Mouse (Mus musculus) T-helper 1 cell (primary cell): ENCODE measurements around the gene Zfp109.
"Not testable (repeated sequence)": the region's sequence is repeated elsewhere in the genome, so short reads cannot be mapped to it uniquely, and the experiment has no call there.

Experiments
- in situ Hi-C: fragments of 300-600 bp; cut with MboI, MseI; formaldehyde crosslinking; loops from one replicate; pipeline ENCODE4 v1.15.1; 2025; ENCODE audit warnings: high pct_unique_total_duplicates

The Zfp109 gene

DNA sequence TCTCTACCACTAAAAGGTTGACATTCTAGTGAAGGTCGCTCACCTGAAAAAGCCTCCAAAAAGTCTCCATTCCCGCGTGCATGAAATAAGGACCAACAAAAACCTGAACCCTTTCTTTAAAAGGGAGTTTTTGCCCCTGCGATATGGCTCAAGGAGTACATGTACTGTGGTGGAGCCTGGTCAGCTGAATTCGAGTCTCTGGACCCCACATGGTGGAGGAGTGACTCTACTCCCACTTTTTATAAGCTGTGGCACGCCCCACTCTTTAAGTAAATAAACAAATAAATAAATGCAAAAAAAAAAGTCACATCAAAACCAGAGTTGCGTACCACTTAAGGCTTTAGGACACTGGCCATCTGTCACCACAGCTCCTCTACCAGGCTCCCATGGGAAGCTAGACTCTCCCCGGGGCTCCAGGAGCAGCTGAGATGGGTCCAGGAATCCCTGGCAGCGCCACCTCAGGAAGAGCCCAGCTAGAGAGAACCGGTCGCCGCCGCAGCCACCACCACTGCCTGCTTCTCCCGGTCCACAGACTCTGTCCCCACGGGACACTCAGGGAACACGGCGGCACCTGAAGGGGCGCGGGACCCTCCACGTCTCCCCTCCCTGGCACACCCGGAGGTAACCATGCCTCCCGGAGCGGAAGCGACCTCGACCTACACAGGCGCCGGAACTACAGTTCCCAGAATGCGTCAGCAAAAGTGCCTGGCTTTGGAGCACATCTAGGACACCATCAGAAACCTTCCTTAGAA is at the start of gene Zfp109:
Gene Zfp109, minus strand, starts transcription at position 521 of the 752 bp plus-strand sequence.
- in situ Hi-C loops: no loop called here

DNA sequence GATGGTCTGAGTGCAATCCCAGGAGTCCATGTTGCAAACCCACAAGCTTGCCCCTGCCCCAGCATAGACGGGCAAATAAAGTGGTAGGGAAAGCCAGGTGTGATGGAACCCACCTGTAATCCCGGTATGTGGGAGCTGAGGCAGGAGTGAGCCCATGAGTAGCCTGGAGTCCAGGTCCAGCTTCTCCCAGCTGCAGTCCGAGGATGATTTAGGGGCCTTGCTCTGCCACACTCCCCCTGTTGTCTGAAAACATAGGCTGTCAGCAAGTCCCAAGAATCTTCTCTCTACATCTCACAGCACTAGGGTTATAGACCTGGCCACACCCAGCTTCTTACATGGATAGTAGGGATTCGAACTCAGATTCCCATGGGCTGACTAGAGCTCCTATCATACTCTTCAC is 49.6 kb upstream of the Zfp109 start:
- in situ Hi-C loops: loop anchor here (5.0 kb wide), 1 partner anchor 135 kb away; no protein-coding TSS in a partner anchor

DNA sequence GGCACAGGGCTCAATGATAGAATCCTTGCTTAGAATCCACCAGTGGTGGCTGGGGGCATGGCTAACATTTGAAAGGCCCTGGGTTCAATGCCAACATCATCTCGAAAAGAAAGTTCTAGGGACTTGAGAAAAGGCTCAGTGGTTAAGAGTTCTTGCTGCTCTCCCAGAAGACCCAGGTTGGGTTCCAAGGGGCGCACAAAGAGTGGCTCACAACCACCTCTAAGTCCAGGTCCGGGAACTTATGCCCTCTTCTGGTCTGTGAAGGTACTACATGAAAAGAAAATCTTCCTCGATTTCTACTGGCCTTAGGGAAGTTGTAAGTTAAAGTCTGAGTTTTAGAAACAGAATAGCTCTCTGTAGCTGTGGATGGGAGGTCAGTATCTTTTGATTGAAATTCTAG is 48.7 kb upstream of the Zfp109 start:
- in situ Hi-C loops: loop anchor here (5.0 kb wide), 1 partner anchor 134 kb away; no protein-coding TSS in a partner anchor

DNA sequence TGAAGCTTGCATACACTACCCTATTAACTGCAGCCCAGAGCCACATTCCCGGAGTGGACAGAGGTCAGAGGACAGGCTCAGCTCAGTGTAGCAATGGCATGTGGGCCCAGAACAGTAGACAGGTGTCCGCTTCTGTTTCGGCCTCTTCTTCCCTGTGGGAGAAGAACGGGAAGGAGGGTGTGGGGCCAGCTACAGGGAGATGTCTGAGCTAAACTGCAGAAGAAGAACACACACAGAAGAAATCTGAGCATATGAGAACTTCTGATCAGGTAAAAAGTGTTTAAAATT is 43.4 kb upstream of the Zfp109 start:
- in situ Hi-C loops: no loop called here

DNA sequence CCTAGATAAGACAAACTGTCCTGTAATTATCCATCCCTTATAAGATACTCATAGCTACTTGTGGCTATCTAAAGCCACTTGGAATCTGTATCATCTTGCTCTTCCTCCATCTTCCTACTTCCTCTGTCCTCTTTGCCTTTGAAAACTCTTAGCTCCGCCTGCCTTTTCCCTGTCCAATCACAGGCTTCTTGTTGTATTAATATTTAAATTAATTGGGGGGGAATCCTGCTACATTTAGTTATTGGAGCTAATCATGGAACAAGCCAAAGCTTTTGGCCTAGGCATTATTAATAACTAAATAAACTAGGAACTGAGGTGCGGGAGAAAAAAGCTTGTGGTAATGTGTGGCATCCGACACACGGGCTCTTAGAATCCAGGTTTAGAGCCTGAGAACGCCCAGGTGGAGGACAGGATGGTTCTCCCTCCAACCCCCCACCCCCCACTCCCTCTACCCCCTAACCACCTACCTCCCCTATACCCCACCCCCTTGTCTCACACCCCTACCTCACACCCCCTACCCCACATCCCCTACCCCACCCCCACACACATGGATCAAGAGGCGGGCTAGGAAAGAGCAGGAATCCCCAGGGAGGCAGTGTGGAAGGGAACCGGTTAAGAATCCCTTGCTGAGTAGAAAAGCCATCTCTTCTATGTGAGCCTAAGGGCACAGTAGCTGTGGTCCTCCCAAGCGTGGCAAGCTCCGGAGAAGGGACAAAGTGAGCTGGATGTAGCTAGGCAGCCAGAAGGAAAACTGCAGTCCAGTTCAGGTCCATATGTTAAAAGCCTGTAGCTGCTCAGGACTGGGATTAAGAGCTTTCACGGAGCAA is 42.9 kb upstream of the Zfp109 start:
- in situ Hi-C loops: no loop called here

DNA sequence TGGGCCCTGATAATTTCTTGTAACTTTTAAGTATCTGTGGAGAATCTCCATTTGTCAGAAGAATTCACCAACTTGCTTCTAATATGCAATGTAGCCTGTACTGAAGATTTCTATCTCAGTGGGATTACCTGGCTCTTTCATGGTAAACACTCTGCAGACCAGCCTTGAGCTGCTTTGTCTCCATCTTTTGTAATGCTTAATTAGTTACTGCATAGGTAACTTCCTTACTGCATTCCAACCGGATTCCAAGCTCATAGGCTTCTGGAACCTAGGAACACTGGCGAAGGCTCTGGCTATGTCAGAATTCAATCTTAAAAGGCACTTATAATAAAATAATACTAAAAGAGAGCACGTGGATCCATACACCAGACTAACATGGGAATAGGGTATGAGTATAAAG is 41.4 kb upstream of the Zfp109 start:
- in situ Hi-C loops: not testable (repeated sequence)

DNA sequence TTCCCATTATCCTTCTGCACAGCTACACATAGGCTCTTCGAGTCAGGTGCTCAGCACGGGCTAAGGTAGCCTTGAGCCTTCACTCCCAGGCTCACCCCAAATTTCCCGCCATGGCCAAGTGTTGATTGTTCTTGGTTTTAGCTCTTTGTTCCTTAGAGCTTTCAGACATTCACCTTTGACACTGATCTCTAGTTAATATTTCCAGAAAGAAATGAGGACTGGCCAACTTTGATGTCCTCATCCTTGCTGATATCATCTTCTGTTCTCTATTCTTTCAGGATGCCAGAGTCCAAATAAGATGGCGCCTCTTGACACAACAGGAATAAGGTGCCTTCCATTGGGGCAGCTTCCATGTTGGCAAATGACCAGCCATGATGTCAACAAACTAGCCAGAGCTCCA is 37.1 kb upstream of the Zfp109 start:
- in situ Hi-C loops: no loop called here

DNA sequence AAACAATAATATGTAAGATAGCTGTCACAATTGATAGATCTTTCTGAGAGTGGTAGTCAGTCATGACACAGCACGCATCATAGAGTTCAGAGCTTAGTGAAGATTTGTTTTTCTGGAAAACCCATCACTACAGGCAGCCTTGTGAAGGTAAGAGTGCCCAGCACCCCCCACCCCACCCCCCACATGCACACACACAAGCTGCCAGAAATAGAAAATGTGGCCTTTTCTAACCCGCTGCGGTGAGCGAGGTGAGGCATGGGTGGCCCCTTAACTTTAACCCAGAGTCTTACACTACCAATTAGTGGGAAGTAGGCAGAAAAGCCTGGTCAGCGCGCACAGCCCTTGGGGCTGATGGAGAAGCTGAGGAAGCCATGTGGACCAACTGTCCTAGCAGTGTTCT is 33.8 kb upstream of the Zfp109 start:
- in situ Hi-C loops: no loop called here

DNA sequence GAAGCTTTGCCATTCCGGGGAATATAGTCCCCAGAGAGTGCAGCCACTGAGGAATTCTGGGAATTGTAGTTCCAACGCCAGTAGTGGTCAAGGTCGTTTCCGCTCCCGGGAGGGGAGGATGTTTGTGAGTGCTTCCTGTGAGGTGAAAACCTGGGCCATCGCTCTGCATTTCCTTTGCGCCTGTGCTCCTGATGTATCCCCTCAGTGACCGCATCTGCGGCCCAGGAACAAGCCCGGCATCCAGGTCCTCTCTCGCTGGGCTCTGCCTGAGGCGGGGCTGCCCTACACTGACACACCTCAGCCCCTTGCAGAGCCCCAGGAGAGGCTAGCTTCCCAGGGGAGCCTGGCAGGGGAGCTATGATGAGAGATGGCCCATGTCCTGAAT is 32.9 kb upstream of the Zfp109 start, which contains the start of gene Zfp93:
Gene Zfp93, plus strand, starts transcription at position 133 of the 385 bp plus-strand sequence.
- in situ Hi-C loops: no loop called here

DNA sequence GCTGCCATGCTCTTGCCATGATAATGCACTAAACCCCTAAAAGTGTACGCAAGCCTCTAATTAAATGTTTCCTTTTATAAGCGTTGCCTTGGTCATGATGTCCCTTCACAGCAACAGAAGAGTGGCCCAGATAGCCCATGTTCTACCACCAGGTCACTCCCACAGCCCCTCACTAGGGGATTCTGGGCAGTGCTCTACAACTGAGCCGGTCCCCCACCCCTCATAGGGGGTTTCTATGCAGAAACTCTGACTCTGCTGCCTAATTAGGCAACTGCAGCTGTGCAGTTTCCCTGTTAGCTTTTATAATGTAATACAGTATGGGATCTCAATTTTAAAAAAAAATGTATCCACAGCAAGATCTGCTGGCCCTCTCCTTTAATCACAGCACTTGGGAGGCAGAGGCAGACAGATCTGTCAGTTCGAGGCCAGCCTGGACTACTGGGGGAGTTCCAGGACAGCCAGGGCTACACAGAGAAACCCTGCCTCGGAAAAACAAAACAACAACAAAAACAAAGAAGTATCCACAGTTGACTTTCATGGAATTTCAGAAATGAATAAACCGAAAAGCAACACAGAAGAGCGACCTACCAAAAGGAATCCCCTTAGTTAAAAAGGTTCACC is 32.4 kb upstream of the Zfp109 start:
- in situ Hi-C loops: loop anchor here (5.0 kb wide), 1 partner anchor 57 kb away; the partner anchor contains the start of gene Zfp111

DNA sequence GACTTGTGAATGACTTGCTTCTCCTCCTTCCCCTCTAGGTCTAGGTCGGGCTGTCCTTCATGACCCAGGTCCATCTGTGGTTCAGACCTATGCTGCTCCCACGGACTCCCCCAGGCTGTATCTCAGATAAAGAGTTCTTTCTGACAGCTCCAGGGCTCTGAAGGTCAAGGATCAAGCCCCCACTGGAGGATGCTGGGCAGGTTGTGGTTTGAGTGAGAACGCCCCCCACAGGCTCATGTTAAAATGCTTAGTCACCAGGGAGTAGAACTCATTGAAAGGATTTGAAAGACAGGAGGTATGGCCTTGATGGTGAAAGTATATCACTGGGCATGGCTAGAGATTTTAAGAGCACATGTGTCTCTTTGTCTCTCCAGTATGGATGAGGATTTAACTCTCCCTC is 31.9 kb upstream of the Zfp109 start:
- in situ Hi-C loops: loop anchor here (5.0 kb wide), 1 partner anchor 57 kb away; the partner anchor contains the start of gene Zfp111

DNA sequence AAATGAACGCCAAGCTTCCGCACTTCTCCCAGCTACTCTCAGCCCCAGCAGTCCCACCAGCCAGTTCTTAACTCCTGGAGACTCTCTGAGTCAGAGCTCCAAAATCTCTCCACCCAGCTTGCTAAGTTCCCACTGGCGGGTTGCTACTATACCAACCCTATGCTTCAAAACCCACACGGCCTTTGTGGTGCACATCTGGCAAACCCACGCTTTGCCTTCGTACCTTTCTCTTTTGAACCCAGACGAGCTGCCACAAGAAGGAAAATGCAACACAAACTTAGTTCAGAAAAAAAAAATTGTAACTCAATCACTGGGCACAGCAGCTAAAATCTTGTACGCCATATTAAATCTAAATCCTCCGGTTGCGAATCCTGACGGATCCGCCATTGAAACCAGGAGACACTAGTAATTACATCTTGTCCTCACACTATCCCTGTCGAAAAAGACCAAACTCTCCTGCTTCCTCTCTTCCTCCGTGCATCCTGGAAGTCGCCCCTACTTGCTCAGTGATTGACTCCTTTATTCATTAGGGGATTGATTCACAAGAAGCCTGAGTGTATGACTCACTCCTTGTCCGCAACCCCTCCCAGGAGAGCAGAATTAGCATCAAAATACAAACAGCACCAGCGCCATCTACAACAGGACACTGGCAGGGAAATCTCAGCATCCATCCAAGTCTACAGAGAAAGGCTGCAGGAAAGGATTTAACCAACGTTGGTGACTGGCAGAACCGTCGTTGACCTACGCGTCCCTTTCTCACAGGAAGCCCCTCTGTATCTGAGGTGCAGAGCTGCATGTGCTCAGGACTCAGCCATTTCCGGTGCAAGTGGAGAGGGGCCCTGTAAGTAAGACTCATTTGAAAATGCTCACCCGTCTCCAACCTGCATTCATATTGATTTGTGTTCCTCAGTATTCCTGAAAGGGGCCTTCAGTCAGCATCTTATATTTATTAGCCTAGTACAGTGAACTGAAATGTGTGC is 31.1 kb upstream of the Zfp109 start:
- in situ Hi-C loops: loop anchor here (5.0 kb wide), 1 partner anchor 56 kb away; the partner anchor contains the start of gene Zfp111

DNA sequence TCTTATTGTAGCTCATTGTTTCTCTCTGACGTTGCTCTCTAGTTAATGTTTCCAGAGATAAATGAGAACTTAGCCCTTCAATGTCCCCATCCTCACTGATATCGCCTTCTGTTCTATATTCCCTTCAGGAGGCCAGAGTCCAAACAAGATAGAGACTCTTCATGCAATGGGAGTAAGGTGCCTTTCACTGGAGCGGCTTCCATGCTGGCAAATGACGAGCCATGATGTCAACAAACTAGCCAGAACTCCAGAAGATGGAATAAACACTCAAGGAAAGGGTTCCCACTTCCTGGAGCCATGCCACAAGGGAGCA is 22.6 kb upstream of the Zfp109 start:
- in situ Hi-C loops: no loop called here

DNA sequence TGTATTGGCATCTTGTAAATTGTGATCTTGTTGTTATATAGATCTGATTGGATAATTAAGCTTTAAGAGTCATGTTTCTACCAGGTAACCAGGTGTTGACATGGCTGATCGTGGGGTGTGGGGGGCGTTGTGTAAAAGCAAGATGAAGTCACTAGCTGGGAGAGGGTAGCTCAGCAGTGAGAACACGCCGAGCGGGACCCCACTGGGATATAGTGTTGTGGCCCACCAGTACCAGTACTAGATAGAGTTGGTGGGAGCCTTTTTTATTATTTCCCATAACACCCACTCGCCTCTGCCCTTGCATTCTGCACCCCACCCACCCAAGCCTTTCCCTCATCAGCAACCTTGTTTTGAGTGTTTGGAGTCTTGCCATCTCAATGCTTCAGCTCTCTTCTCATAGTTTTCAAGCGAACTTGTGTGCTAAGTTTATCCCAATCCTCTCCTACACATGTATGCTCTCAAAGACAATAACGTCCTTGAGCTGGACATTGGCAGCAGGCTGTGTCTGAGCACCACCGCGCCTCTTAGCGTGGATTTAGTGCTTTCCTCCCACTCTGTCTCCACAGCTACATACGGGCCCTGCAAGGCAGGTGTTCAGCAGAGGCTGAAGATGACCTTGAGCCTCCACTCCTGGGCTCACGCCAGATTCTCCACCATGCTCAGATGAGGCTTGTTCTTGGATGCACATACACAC is 22.1 kb upstream of the Zfp109 start:
- in situ Hi-C loops: no loop called here

DNA sequence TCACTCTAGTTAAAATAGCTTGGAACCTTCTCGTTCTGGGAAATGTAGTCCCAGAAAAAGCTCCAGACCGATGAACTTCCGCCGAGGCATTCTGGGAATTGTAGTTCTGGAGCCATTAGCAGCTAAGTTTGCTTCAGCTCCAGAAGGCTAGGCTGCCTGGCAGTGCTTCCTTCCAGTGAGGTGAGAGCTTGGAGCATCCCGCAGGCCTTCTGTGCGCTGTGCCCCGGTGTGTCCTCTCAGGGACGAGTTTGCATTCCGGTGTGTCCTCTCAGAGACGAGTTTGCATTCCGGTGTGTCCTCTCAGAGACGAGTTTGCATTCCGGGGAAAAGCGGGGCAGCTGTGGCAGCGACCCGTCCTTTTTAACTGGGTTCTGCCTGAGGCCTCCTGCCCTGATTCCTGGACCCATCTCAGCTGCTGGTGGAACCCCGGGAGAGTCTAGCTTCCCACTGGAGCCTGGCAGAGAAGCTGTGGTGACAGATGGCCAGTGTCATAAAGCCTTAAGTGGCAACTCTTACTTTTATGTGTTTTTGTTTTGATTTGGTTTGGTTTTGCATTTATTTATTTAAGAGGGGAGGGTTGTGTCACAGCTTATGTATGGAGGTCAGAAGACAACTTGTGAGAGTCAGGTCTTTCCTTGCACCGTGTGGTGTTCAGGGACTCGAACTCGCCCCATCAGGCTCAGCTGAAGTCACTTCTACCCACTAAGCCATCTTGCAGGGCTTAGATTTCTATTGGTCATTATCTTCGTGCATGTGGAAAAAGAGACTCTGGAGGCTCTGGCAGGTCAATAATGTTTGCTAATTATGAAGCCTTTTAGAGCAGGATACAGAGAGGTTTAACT is 17.5 kb upstream of the Zfp109 start, which contains the start of gene Zfp108:
Gene Zfp108, plus strand, starts transcription at position 162 of the 842 bp plus-strand sequence.
- in situ Hi-C loops: no loop called here

DNA sequence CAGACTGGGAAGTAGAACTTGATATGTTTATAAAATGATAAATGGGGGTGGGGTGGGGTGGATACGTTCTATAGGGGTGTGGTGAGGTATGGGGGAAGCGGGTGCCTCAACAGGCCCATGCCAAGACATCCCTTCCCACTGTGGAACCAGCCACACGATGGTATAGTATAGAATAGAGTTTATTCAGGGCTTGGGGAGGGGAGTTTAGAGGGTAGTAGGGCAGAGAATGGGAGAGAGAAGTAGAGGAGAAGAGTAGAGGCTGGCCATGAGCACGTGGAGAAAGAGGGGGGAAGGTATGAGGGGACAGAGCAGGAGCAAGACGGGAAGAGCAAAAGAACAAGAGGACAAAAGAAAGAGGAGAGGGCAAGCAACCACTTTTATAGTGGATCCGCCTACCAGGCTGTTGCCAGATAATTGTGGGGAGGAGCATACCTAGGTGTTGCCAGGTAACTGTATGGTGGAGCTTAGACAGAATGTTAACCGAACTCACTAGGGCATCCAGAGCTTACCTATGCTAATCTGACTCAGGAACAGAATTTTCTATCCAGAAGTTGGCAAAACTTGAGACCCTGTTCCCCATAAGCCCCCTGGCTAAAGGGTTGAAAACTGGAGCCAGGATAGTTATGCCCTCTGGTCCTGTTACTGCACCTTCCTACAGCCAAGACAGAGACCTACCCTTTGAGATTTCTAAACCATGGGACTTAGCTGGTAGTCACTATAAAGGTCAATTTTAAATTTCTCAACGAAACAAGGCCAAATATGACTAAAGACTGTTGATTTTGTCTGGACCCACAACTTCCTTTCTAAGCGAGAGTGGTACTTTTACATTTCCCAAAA is 16.6 kb upstream of the Zfp109 start:
- in situ Hi-C loops: no loop called here

DNA sequence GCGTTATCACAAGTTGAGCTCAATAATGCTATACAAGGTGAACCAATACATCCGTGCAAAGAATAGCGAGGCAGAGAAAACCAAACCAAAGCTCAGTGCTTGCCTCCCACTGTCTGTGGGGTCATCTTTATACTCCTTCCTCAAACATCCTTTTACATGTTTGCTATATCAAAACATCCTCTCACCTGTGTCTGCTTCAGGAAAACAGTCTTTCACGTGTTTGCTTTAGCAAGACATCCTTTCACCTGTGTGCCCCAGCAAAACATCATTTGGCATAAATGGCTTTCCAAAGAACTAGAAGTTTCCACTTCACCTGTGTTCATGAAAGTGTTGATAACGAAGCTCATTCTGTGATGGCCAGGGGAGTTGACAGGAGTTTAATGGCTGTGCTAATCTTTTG is 26.0 kb downstream of the Zfp109 start, which contains the start of gene Zfp111:
Gene Zfp111, minus strand, starts transcription at position 101 of the 400 bp plus-strand sequence.
- in situ Hi-C loops: loop anchor here (5.0 kb wide), 1 partner anchor 56 kb away; no protein-coding TSS in a partner anchor

DNA sequence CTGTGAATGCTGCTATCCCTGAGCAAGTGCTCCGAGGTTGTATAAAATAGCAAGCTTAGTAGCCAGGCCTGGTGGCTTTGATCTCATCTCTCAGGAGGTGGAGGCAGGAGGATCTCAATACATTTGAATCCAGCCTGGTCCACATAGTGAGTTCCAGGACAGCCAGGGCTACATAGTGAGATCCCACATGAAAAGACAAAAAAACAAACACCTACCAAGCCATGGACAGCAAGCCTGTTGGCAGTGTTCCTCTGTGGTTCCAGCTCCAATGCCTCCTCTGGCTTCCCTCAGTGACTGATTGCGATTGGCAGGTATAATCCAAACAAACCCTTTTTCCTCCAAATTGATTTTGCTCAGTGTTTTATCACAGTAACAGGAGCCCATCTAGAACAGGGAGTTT is 27.1 kb downstream of the Zfp109 start:
- in situ Hi-C loops: loop anchor here (5.0 kb wide), 1 partner anchor 57 kb away; no protein-coding TSS in a partner anchor
